Mouse (Mus musculus): ENCODE results near the gene Stx8.
A peak's percentile ranks its signal among the peaks of the same experiment; 100 is the strongest.

Gene Stx8

DNA sequence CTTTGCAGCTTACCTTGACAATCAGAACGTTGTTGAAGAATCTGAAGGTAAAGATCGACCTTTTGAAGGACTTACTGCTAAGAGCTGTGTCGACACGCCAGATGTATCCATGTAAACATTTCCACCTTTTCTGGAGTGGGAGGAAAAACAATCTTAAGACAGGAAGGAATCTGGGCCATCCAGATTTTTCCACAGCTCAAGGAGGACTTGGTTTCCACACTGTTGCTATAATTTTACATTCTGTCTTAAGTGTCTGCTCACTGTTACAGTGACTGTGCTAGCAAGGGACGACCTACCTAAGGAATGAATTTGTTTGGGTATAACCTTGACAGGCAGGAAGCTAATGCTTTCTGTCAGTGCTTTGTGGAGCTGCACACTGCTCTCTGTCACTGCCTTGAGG, 7.2 kb downstream of the Stx8 start:
- no peak for DNase-seq (ENCODE audit: extremely low read depth, low read depth, low spot score)

DNA sequence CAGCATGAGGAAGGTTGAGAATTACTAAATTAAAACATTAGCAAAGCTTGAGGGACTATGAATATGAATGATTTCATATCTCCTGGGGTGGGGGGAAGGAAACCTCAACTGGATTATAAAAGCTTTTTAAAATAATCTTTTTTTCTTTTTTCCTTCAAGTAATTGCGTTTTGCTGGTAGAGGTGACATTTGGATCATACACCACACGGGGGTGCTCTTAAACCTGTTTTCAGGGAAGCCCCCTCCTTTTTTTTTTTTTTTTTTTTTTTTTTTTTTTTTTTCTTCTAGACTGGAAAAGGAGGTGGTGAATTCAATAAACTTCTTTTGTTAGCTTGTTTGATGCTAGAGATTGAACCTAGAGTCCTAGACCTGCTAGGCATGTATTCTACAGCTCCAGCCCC, 9.3 kb downstream of the Stx8 start:
- DNase-seq (ENCODE audit: extremely low read depth, low read depth, low spot score): no peak

GRCm38 (mm10) chr11:67983564-67983963, 17.6 kb downstream of the Stx8 start:
- DNase-seq (ENCODE audit: extremely low read depth, low read depth, low spot score): no peak

GRCm38 (mm10) chr11:67991240-67991639, 25.2 kb downstream of the Stx8 start:
- DNase-seq (ENCODE audit: extremely low read depth, low read depth, low spot score): no peak

GRCm38 (mm10) chr11:67995965-67996364, 30.0 kb downstream of the Stx8 start:
- DNase-seq (ENCODE audit: extremely low read depth, low read depth, low spot score): no peak

DNA sequence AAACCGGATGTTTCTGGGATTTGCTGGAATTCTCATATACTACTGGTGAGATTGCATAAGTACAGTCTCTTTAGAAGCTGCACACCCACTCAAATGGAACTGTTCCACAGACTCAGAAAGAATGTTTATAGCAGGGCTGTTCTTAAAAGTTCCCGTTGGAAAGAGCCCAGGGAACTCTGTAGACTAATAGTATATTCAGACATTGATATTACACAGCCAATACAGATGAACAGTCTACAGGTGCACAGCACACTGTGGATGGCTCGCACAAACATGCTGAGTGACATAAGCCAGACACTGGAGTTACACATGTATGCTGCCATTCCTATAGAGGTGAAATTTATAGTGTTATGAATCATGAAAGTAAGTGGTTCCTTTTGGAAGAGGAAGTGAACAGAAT, 32.9 kb downstream of the Stx8 start:
- DNase-seq (ENCODE audit: extremely low read depth, low read depth, low spot score): peak; percentile 34

GRCm38 (mm10) chr11:67999629-68000028, 33.6 kb downstream of the Stx8 start:
- no peak for DNase-seq (ENCODE audit: extremely low read depth, low read depth, low spot score)

GRCm38 (mm10) chr11:68004191-68004590, 38.2 kb downstream of the Stx8 start:
- DNase-seq (ENCODE audit: extremely low read depth, low read depth, low spot score): no peak

DNA sequence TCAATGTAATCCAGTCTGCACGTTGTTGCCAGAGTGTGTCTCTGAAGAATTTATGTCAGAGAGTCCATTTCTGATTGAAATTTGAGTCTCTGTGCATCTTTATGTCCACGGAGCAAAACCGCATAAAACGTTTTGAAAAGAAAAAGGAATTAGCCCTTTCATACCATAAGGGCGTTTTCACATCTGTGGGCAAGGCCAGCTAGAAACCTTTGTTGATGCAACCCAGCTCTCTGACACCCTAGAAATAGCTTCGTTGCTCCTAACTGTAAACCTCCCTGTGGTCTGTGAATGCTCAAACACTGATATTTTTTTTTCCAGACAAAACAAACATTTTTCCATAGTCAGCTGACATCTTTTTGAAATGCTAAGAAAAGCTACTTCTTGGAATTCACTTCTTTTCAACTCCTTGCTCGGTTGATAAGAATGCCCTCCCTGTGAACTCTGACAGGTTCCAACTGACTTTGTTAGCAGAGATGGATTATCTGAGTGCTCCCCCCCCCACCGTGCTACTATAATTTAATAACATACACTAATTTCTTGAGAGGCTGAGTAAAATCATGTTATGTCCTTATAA, 40.3 kb downstream of the Stx8 start:
- no peak for DNase-seq (ENCODE audit: extremely low read depth, low read depth, low spot score)

- no peak for DNase-seq (ENCODE audit: extremely low read depth, low read depth, low spot score)
Observed at GRCm38 (mm10) chr11:68007645-68008044, 41.7 kb downstream of the Stx8 start.

GRCm38 (mm10) chr11:68009377-68009776, 43.4 kb downstream of the Stx8 start:
- DNase-seq (ENCODE audit: extremely low read depth, low read depth, low spot score): no peak

DNA sequence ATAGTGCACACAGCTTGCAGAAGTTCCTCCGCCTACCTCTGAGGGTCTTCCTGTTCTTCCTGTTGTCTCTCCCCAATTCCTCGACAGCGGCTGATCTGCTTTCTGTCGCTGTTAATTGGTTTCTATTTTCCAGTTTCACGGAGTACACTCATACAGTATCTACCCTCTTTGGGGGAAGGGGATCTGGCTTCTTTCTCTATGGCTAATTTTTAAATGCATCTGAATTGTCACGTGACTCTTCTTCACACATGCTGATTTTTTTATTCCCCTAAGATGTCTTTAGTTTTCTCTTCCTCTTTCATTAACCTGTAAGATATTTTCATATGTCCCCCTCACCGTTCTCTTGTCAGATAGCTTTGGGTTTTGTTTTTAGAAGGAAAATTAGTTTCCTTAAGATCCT, 46.2 kb downstream of the Stx8 start:
- DNase-seq (ENCODE audit: extremely low read depth, low read depth, low spot score): no peak

DNA sequence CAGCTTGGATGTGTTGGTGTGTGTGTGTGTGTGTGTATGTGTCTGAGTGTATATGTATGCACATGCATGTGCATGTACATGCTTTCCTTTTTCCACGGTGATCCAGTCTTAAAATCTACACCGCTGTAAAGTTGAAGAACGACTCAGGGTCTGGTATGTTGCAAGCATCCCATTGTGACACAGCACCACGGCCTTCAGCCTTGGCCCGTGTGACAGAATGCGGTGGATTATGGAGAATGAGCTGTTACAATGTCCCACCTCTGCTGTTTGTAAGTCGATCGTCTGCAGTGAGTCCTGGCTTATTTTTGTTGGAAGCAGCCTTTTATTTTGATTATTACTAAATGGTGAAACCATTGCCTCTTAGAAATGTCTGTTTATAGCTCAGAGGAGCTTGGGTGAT, 52.2 kb downstream of the Stx8 start:
- DNase-seq (ENCODE audit: extremely low read depth, low read depth, low spot score): peak; percentile 50

DNA sequence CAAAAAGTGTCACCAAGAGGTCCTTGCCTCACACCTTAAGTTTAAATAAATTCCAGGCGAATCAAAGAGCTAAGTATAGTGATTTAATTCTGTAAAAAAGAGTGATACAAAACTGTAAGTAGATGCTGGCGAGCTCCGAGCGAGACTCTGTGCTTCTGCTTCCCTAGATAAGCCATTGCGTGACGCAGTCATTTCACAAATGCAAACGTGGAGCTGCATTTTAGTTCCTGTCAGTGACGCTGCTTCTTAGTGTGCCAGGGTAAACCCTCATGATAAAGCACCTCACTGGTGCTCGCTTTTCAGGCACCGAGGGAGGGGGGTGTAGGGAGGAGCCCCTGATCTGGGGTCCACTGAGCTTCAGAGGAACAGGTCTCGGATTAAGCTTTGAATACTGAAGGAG, 53.2 kb downstream of the Stx8 start:
- no peak for DNase-seq (ENCODE audit: extremely low read depth, low read depth, low spot score)

GRCm38 (mm10) chr11:68021976-68022375, 56.0 kb downstream of the Stx8 start:
- no peak for DNase-seq (ENCODE audit: extremely low read depth, low read depth, low spot score)

DNA sequence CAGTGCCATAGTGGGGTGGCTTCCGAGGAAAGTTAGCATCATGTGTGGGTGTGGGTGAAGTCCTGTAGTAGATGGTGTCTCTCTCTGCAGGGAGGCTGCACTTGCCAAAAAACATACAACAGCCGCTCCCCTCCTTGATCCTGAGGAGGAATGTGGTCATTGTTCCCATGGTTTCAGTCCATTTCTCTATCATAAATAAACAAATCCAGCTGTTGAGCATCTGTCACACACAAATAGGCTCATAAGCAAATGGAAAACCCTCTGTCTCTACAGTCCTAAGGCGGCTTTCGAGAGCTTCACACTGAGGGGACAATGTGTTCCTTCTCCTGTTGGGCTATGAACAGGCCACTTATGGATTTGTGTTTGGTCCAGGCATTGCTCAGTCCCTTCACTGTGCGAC, 56.9 kb downstream of the Stx8 start:
- DNase-seq (ENCODE audit: extremely low read depth, low read depth, low spot score): no peak

GRCm38 (mm10) chr11:68023811-68024369, 57.9 kb downstream of the Stx8 start:
- no peak for DNase-seq (ENCODE audit: extremely low read depth, low read depth, low spot score)

DNA sequence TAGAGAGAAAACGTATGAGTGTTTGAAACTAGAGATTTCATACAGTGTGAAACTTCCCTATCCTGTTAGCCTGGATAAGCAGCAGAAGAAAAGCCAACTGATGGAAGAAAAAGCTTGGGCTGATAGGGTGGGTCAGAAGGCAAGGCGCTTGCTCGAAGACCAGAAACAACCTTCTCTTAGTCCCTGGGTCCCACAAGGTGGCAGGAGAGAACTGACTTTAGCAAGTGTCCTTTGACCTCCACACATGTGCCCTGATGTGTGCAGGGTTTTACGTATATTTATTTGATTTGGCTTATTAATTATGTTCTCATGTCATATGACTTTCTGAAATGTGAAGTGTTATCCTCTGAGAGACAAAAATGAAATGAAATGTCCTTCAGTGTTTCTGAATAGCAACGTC, 60.6 kb downstream of the Stx8 start:
- no peak for DNase-seq (ENCODE audit: extremely low read depth, low read depth, low spot score)

GRCm38 (mm10) chr11:68029079-68029478, 63.1 kb downstream of the Stx8 start:
- no peak for DNase-seq (ENCODE audit: extremely low read depth, low read depth, low spot score)

GRCm38 (mm10) chr11:68029871-68030270, 63.9 kb downstream of the Stx8 start:
- no peak for DNase-seq (ENCODE audit: extremely low read depth, low read depth, low spot score)

GRCm38 (mm10) chr11:68030771-68031170, 64.8 kb downstream of the Stx8 start:
- DNase-seq (ENCODE audit: extremely low read depth, low read depth, low spot score): no peak

DNA sequence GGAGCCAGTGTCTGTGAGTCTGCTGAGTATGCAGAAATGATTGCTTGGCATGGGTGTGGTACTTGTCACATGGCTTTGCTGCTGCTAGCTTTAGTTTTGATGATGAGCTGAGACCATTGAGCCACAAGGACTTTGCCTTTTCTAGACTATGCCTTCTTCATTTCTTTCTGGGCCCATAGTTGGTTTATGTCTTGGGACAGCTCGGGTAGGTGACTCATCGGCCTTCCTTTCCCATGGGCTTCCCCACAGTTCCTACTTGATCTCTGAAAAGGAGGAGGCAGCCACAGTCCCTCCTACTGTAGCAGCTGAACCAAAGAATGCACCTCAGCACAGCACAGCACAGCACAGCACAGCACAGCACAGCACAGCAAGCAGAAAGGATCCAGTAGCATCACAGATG, 66.5 kb downstream of the Stx8 start:
- DNase-seq (ENCODE audit: extremely low read depth, low read depth, low spot score): no peak

DNA sequence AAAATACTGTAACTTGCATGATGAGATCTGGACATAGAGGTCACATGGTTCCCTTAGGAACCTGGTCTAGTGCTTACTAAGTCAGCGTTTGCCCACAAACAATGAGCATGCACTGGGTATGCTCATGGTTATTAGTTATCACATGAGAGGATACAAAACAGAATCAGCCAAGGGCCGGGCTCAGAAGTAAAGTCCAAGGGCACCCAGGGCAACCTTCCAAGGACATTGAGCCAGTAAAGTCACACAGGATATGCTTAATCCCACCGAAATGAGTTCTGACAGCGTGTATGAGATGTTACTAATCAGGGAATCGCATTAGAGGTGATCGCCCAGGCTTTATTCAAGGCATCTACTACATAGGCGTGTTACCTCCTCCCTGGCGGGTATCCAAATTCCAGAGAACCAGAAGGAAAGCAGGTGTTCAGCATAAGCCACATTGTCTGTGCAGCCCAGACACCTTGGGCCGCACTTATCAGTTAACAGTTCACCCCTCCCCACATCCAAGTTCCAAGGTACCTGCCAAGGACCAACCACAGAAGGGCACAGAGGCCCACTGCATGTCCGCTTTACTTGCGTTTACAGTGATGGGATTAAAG, 67.4 kb downstream of the Stx8 start:
- no peak for DNase-seq (ENCODE audit: extremely low read depth, low read depth, low spot score)

Measured in fat pad, adult 2 months (tissue).